Mouse (Mus musculus) kidney, embryonic 15.5 days (tissue): Measurements from ENCODE around the gene Mcpt4. TPM values are rescaled to one million over a fixed set of nuclear protein-coding genes. Genes with fewer than 3 reads are reported as not detected.
"Not testable (repeated sequence)": the region's sequence is repeated elsewhere in the genome, so short reads cannot be mapped to it uniquely, and the experiment has no call there.

ENCODE experiments used
- ATAC-seq: fragments of 200-750 bp; cut with Nextera tagmentation; replicated peaks from 2 replicates; pipeline ENCODE4 v1.8.0; 2017; ENCODE audit warnings: moderate TSS enrichment; ENCODE audit not compliant: low FRiP score
- H3K27ac ChIP-seq: fragments of 300-500 bp; sonication (generic); 2 replicates; pipeline ENCODE4 v1.5.1; 2015; ENCODE audit warnings: mild to moderate bottlenecking, inconsistent platforms
- H3K27me3 ChIP-seq: fragments of 300-500 bp; sonication (generic); 2 replicates; pipeline ENCODE4 v1.6.1; 2015; ENCODE audit warnings: inconsistent platforms
- H3K36me3 ChIP-seq: fragments of 300-500 bp; sonication (generic); 2 replicates; pipeline ENCODE4 v1.6.1; 2015; ENCODE audit warnings: inconsistent platforms
- H3K4me1 ChIP-seq: fragments of 300-500 bp; sonication (generic); 2 replicates; pipeline ENCODE4 v1.6.1; 2015; ENCODE audit warnings: inconsistent platforms
- H3K4me2 ChIP-seq: fragments of 300-500 bp; sonication (generic); 2 replicates; pipeline ENCODE4 v1.6.1; 2015; ENCODE audit warnings: moderate library complexity, mild to moderate bottlenecking, inconsistent platforms
- H3K4me3 ChIP-seq: fragments of 300-500 bp; sonication (generic); replicated peaks from 2 replicates; pipeline ENCODE4 v1.5.1; 2015; ENCODE audit warnings: mild to moderate bottlenecking, inconsistent platforms
- H3K9ac ChIP-seq: fragments of 300-500 bp; sonication (generic); 2 replicates; pipeline ENCODE4 v1.6.1; 2015; ENCODE audit warnings: mild to moderate bottlenecking, inconsistent platforms
- H3K9me3 ChIP-seq: fragments of 300-500 bp; sonication (generic); replicated peaks from 2 replicates; pipeline ENCODE4 v1.6.1; 2016; ENCODE audit warnings: inconsistent platforms
- WGBS: fragments of 180-500 bp; shearing (Covaris S2); methylation state at CpG from one replicate; pipeline ENCODE4 v1.1.7; 2015; ENCODE audit warnings: mixed read lengths; 5-methylcytosine and 5-hydroxymethylcytosine counted together
- polyA plus RNA-seq: library from polyadenylated mRNA; unstranded; fragments of >200 nt; fragmentation: Nextera tagmentation; extraction: Ambion mirVana; gene quantifications from 2 replicates; pipeline ENCODE4 v1.2.1, GENCODE M21; 2015

Gene Mcpt4
- polyA plus RNA-seq, result not detected in 2 replicates

DNA sequence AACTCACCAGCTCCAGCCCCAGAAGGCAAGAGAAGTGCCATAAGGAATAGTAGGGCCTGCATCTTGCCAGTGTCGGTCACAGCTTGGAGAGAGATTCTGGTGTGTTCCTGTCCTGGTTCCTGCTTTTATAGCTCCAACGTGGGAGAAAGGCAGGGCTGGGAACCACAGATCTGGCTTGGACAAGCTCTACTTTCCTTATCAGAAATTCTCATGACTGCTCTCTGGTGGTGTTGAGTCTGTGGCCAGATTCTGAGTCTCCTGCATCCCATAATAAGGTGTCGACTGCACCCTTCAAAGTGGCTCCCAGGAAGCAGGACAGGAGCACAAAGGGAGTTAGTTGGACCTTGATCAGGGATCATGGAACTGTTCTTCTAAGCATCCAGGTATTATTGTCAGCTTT is at the start of gene Mcpt4:
Gene Mcpt4 (minus strand): TSS at position 101 of the 400 bp plus-strand sequence.
- H3K9me3 ChIP-seq, H3K27me3 ChIP-seq, H3K27ac ChIP-seq, H3K4me3 ChIP-seq, H3K4me1 ChIP-seq, ATAC-seq, H3K4me2 ChIP-seq, H3K9ac ChIP-seq, H3K36me3 ChIP-seq: not testable (repeated sequence)
- WGBS, result 70% methylated on average over 3 of the region's 3 CpGs

DNA sequence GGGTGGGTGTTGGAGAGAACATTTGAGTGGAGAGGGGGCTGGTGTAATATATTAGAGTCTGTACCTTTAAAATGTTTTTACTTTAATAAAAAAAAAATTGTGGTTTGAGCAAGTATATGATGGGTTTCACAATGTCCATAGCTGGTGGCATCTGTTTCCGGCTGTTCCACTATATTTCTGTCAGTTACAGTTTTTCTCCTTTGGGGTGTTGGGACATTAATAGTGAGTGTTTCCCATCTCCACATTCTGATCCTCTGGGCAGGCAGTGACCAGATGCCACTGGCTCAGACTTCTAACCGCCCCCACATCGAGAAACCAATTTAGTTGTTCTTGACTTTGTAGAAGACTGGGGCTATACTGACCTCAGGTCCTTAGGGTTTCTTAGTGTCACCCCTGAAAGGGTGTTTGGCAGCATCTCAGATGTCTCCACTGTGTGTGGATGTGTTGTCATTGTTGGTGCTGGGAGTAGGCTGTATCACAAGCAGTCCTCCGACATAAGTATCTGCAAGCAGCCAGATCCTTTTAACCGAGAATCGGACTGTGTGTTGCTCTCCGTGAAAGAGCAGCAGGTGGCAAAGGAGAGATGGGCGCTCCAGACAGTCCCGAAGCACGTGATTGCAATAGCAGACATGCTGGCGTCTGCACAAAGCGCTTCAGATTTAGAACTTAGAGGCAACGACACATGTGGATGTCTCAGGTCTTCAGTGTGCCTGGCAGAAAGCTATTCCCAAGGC is 43.5 kb upstream of the Mcpt4 start:
- no peak overlapping the region for H3K4me2 ChIP-seq
- no peaks in the 10 kb centered on the region for H3K4me1 ChIP-seq
- WGBS, result 85% methylated on average over 13 of the region's 13 CpGs
- ATAC-seq, result no peak
- no peaks in the 10 kb centered on the region for H3K9me3 ChIP-seq
- no peak overlapping the region for H3K27ac ChIP-seq
- H3K4me3 ChIP-seq, result no peak overlapping the region
- no peak overlapping the region for H3K9ac ChIP-seq
- no peaks in the 10 kb centered on the region for H3K27me3 ChIP-seq
- H3K36me3 ChIP-seq, result no peaks in the 10 kb centered on the region

DNA sequence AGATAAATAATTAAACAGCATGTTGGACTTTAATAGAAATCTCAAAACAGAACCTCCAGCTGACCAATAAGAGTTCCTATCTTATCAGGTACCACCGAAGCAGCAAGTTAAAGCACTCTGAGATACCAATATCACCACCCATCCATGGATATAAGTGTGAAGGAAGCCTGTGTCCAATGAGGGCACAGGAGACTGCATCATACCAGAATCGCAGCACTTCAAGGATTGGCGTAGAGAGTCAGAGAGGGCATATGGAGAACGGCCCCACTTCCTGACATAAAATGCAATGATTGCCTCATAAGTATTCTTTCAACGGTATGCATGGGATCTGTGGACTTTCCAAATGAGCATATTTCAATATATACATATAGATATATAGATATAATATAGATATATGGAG is 42.9 kb upstream of the Mcpt4 start:
- WGBS, result 85% methylated on average over 5 of the region's 5 CpGs
- H3K9me3 ChIP-seq, result no peaks in the 10 kb centered on the region
- H3K4me3 ChIP-seq, result no peak overlapping the region
- no peaks in the 10 kb centered on the region for H3K36me3 ChIP-seq
- H3K4me2 ChIP-seq, result no peak overlapping the region
- no peak overlapping the region for H3K9ac ChIP-seq
- no peaks in the 10 kb centered on the region for H3K4me1 ChIP-seq
- no peaks in the 10 kb centered on the region for H3K27me3 ChIP-seq
- no peak overlapping the region for H3K27ac ChIP-seq
- ATAC-seq, result no peak

DNA sequence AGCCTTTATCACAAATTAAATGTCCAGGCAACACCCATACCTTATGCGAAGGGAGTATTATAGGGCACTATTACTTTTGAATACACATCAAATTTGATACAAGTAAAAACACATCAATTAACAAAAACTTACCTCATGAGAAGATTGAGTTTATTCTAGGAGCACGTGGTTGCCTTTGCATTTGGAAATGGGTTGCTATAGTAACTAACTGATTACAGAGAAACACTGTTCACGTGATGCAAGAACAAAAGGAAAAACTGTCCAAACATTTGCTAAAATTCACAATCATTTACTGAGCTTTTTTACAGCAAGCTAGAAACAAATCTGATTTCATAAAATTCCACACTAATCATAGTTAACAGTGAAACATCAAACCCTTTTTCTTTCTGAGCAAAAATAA is 41.3 kb upstream of the Mcpt4 start:
- 76% methylated on average over 3 of the region's 3 CpGs for WGBS
- ATAC-seq, result no peak
- H3K9ac ChIP-seq, result no peak overlapping the region

DNA sequence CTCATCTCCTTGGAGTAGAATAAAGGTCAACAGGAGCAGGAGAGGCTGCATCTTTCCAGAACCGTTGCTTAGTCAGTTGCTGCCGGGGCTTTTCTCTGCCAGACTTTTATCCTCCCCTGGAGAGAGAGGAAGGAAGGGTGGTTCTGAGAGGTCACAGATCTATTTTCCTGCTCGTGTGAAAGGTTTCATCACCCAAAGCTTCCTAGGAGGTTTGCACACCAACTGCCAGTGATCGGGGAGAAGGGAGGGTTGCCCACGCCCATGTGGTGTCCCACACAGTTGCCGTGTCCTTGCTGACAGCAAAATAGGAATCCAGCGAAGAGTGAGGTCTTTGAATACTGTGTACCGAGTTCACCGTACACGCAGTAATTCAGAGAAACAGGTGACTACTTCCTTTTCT is 40.3 kb upstream of the Mcpt4 start, which contains the start of gene Ctsg:
Gene Ctsg (minus strand): TSS at position 189 of the 400 bp plus-strand sequence.
- no peak for ATAC-seq

More for the DNA sequence above, 41.3 kb upstream of the Mcpt4 start:
- no peaks in the 10 kb centered on the region for H3K36me3 ChIP-seq
- no peaks in the 10 kb centered on the region for H3K4me1 ChIP-seq
- H3K4me2 ChIP-seq, result no peak overlapping the region
- no peak overlapping the region for H3K27ac ChIP-seq
- no peaks in the 10 kb centered on the region for H3K9me3 ChIP-seq
- no peaks in the 10 kb centered on the region for H3K27me3 ChIP-seq
- no peak overlapping the region for H3K4me3 ChIP-seq

DNA sequence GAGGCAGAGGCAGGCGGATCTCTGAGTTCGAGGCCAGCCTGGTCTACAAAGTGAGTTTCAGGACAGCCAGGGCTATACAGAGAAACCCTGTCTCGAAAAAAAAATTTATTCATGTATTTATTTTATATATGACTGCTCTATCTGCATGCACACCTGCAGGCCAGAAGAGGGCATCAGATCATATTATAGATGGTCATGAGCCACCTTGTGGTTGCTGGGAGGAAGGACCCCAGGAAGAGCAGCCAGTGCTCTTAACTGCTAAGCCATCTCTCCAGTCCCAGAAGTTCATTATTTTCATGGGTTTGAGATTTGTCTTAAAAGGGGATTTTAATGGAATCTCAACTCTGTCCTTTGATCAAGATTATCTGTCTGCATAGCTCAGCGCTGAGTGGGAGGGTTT is 36.8 kb upstream of the Mcpt4 start:
- Histone ChIP-seq H3K4me2 (no peak overlapping the region), H3K27ac (no peak overlapping the region), H3K36me3 (no peaks in the 10 kb centered on the region), H3K27me3 (no peaks in the 10 kb centered on the region), H3K4me1 (no peaks in the 10 kb centered on the region), H3K9ac (no peak overlapping the region), H3K4me3 (no peak overlapping the region), H3K9me3 (no peaks in the 10 kb centered on the region)
- ATAC-seq, result no peak
- WGBS, result 80% methylated on average over 4 of the region's 4 CpGs

More for the DNA sequence above, 40.3 kb upstream of the Mcpt4 start, which contains the start of gene Ctsg:
- Histone ChIP-seq H3K4me1 (no peaks in the 10 kb centered on the region), H3K36me3 (no peaks in the 10 kb centered on the region), H3K9ac (no peak within 1 kb of the TSS), H3K4me3 (no peak within 1 kb of the TSS), H3K4me2 (no peak within 1 kb of the TSS), H3K27ac (no peak within 1 kb of the TSS), H3K9me3 (no peaks in the 10 kb centered on the region), H3K27me3 (no peaks in the 10 kb centered on the region)
- WGBS, result 71% methylated on average over 10 of the region's 10 CpGs

DNA sequence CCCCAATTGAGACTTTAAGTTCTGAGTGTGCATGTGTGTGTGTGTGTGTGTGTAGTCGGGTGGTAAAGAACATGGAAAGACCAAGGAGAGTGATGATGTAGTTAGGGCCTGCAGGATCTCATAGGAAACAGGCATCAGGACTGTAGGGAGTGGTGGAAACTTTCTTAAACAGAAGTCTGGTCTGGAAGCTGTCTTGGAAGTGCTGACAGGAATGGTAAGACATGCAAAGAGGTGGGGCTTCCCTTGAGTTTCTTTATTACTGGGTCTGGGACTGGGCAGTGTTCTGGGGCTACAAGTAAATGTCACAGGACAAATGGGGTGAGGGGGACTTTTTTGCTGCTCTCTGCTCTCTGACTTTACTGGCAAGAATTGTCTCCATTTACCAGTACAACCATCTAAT is 35.5 kb upstream of the Mcpt4 start:
- Histone ChIP-seq H3K27ac (no peak overlapping the region), H3K27me3 (no peaks in the 10 kb centered on the region), H3K4me3 (no peak overlapping the region), H3K4me2 (no peak overlapping the region), H3K36me3 (no peaks in the 10 kb centered on the region), H3K9ac (no peak overlapping the region), H3K9me3 (no peaks in the 10 kb centered on the region), H3K4me1 (no peaks in the 10 kb centered on the region)
- ATAC-seq, result no peak
- WGBS, result 70% methylated on average over 1 of the region's 1 CpGs

DNA sequence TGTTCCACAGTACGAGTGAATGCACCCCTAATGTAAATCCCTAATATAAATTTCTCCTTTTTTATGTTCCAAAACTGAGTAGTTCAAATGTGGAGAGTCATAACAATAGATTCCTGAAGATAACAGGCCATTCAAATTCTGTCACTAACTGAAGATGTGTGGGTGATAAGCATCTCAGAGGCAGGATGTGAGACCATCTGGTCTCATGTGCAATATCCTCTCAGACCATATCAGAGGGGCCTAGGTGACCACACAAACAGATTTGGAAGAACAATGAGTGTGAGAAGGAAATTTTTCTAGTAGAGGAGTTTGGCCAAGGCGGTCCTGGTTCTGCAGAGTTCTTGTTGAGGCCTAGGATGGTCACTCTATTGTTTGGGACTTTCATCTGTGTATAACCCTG is 31.2 kb upstream of the Mcpt4 start:
- H3K27me3 ChIP-seq, result no peaks in the 10 kb centered on the region
- no peak overlapping the region for H3K9ac ChIP-seq
- no peaks in the 10 kb centered on the region for H3K9me3 ChIP-seq
- H3K4me1 ChIP-seq, result no peaks in the 10 kb centered on the region
- H3K36me3 ChIP-seq, result no peaks in the 10 kb centered on the region
- H3K4me3 ChIP-seq, result no peak overlapping the region
- ATAC-seq, result no peak
- H3K27ac ChIP-seq, result no peak overlapping the region
- WGBS, result 65% methylated on average over 2 of the region's 2 CpGs
- H3K4me2 ChIP-seq, result no peak overlapping the region

DNA sequence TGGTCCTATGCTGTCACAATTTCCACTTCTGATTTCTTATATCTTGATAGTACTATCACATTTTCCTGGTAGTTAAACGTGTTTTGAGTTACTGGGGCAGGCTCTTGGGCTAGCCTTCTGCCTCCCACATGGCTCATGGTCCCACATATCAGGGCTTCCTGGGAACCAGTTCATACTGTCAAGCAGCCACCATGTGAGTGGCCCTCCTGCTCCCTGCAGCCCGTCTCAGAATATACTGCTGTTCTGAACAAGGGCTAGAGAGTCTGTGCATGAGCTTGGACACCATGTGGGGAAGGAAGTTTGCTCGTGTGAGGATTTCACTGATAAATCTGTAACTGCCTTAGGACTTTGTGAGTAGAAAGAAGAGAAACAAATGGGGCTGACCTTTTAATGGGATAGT is 24.6 kb upstream of the Mcpt4 start:
- no peak overlapping the region for H3K9ac ChIP-seq
- no peaks in the 10 kb centered on the region for H3K4me1 ChIP-seq
- H3K27me3 ChIP-seq, result no peaks in the 10 kb centered on the region
- no peak overlapping the region for H3K4me2 ChIP-seq
- H3K4me3 ChIP-seq, result no peak overlapping the region
- no peaks in the 10 kb centered on the region for H3K36me3 ChIP-seq
- no peak overlapping the region for H3K27ac ChIP-seq
- 70% methylated on average over 3 of the region's 3 CpGs for WGBS
- no peak for ATAC-seq
- H3K9me3 ChIP-seq, result no peaks in the 10 kb centered on the region

DNA sequence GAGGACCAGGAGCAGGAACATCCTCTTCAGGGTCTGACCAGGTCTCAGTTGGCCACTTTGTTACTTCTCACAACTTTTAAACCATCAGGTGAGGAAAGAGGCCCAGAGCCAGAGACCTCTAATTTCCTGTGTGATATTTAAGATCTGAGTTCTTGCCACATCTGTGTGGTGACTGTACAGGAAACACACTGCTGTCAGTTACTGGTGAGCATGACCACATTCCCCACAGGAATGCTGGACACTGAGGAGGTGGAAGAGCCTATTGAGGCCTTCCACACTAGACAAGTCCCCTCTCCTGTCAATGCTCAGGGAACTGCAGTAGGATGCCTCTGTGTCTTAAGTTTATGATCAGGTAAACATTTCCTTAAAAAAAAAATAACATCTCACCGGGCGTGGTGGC is 23.1 kb upstream of the Mcpt4 start, which contains the start of gene Mcpt8:
Gene Mcpt8 (minus strand): TSS at position 107 of the 400 bp plus-strand sequence.
- no peak for ATAC-seq
- no peak within 1 kb of the TSS for H3K4me2 ChIP-seq

DNA sequence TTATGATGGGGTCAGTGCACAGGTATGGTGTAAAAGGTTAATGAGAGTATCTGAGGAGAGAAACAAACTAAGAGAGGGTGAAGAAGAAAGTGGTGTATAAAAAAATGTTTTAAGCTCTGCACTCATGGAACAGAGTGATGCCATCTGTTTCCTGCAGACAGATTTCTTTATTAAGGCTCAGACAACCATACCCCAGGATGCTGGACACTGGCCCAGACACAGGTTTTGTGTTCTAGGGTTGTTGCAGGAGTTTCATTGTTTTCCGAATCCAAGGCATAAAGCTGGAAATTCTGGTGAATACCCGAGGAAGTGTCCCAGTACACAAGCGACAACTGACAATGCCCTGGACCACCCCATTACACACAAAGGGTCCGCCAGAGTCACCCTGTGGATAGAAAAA is 19.9 kb upstream of the Mcpt4 start:
- H3K4me3 ChIP-seq, result no peak overlapping the region
- WGBS, result 88% methylated on average over 4 of the region's 4 CpGs
- ATAC-seq, result no peak
- H3K36me3 ChIP-seq, result no peaks in the 10 kb centered on the region
- H3K9me3 ChIP-seq, result no peaks in the 10 kb centered on the region
- no peaks in the 10 kb centered on the region for H3K27me3 ChIP-seq
- H3K27ac ChIP-seq, result no peak overlapping the region
- no peaks in the 10 kb centered on the region for H3K4me1 ChIP-seq
- no peak overlapping the region for H3K9ac ChIP-seq
- no peak overlapping the region for H3K4me2 ChIP-seq

More for the DNA sequence above, 23.1 kb upstream of the Mcpt4 start, which contains the start of gene Mcpt8:
- H3K36me3 ChIP-seq, result no peaks in the 10 kb centered on the region
- H3K4me3 ChIP-seq, result no peak within 1 kb of the TSS
- H3K9me3 ChIP-seq, result no peaks in the 10 kb centered on the region
- no peak within 1 kb of the TSS for H3K9ac ChIP-seq
- 96% methylated on average over 2 of the region's 2 CpGs for WGBS
- H3K27ac ChIP-seq, result no peak within 1 kb of the TSS
- H3K4me1 ChIP-seq, result no peaks in the 10 kb centered on the region
- no peaks in the 10 kb centered on the region for H3K27me3 ChIP-seq

DNA sequence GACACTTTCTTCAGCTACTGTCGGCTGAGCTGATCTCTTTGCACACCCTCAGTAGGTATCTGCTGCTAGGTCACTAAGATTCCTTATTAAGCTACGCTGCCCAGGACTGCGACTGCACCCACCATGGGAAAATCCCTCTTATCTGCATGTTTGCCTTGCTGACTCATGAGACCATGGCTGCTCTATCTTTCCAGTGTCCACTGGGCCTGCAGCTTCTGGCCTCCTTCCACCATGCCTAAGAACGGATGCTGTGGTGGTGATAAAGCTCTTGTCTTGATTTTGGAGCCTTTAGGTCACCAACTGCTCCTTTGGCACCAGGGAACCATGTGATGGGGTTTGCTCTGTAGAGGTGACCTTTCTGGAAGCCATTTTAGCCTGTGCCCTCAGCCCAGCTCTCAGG is 4.4 kb downstream of the Mcpt4 start:
- ATAC-seq, result no peak
- Histone ChIP-seq H3K36me3 (no peaks in the 10 kb centered on the region), H3K9me3 (no peaks in the 10 kb centered on the region), H3K27me3 (no peaks in the 10 kb centered on the region), H3K4me1 (no peaks in the 10 kb centered on the region), H3K27ac (no peak overlapping the region), H3K4me3 (no peak overlapping the region), H3K4me2 (no peak overlapping the region), H3K9ac (no peak overlapping the region)
- 84% methylated on average over 4 of the region's 4 CpGs for WGBS

DNA sequence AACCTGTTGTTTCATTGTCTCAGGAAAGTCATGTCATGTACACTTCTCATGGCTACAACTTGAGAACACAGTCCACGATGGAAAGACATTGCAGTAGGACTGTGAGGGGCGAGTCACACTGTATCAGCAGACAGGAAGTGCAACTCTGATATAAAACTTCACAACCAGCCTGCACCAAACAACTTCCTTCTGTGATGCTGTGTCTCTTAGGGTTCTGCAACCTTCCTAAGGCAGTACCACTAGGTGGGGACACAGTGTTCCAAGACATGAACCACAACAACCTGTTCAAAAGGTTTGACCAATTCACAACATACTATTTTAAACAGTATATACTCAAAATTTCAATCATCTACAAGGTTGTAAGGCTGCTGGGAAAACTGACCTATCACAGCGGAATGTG is 6.7 kb downstream of the Mcpt4 start:
- no peaks in the 10 kb centered on the region for H3K9me3 ChIP-seq
- 75% methylated on average over 3 of the region's 3 CpGs for WGBS
- H3K36me3 ChIP-seq, result no peaks in the 10 kb centered on the region
- no peaks in the 10 kb centered on the region for H3K27me3 ChIP-seq
- no peak overlapping the region for H3K27ac ChIP-seq
- no peak overlapping the region for H3K4me2 ChIP-seq
- H3K4me1 ChIP-seq, result no peaks in the 10 kb centered on the region
- H3K9ac ChIP-seq, result no peak overlapping the region
- no peak overlapping the region for H3K4me3 ChIP-seq
- ATAC-seq, result no peak
